In the genomic region with DNA sequence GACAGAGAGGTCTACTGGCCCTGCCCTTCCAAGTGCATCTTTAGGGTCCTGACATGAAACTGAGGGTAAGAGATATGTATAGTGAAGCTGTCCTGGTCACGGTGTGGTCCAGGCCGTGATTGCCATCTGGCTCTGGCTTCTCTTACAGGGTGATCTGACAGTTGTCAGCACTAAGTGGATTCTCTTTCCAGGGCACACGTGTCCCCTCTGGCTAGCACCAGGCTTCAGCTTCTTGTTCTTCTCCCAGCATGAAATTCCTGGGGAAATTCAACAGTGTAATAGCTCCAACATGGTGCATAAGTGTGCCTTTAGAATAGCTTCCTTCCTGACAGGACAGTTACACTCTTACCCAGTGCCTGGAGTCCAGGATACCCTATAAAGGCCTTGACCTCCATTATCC, we compare ENCODE assay signal across 16 mouse cellular contexts.
DNase-seq lines count a peak whose midpoint lies in the region; ATAC-seq and TF ChIP-seq lines count a peak whose summit lies in the region.
"Had no signal": no experiment of that assay in that cellular context is flagged by ENCODE, and none has a peak within 500 bp of the region (broad histone marks: within the 10 kb centered on the region; RNA-seq: fewer than 3 reads in every experiment).

No protein-coding gene starts in this region.

- H3K9ac ChIP-seq in hindbrain, postnatal 0 days (replicated peaks; ENCODE audit: low read length): no peak overlapping the region
- H3K9ac ChIP-seq in hindbrain, embryonic 13.5 days: no peak overlapping the region
- H3K9ac ChIP-seq: embryonic facial prominence, embryonic 13.5 days; forebrain, embryonic 13.5 days; forebrain, postnatal 0 days; heart, embryonic 13.5 days; hindbrain, embryonic 12.5 days had no signal

- no peak overlapping the region for H3K4me2 ChIP-seq in hindbrain, postnatal 0 days (ENCODE audit: low read depth, low read length)
- no peak overlapping the region for H3K4me2 ChIP-seq in hindbrain, embryonic 13.5 days
- H3K4me2 ChIP-seq: embryonic facial prominence, embryonic 13.5 days; forebrain, embryonic 13.5 days; heart, embryonic 13.5 days; hindbrain, embryonic 12.5 days had no signal

- 0 out of 2 replicates have a peak, but pooled peaks cover 3% of the 10 kb centered on the region for H3K4me1 ChIP-seq in hindbrain, postnatal 0 days (ENCODE audit: insufficient read depth, low read length)
- H3K4me1 ChIP-seq in hindbrain, embryonic 13.5 days (replicated peaks): peaks cover 12% of the 10 kb centered on the region; the same call in 1 of the 2 replicates
- H3K4me1 ChIP-seq: embryonic facial prominence, embryonic 13.5 days; heart, embryonic 13.5 days had no signal

- H3K36me3 ChIP-seq in hindbrain, postnatal 0 days (ENCODE audit: insufficient read depth, low read length): 0 out of 2 replicates have a peak, but pooled peaks cover 2% of the 10 kb centered on the region
- H3K36me3 ChIP-seq in hindbrain, embryonic 13.5 days: peaks cover 12% of the 10 kb centered on the region

- ATAC-seq in hindbrain, postnatal 0 days: peak; percentile 19; the same call in 1 of the 2 replicates
- ATAC-seq in hindbrain, embryonic 13.5 days (ENCODE audit: low FRiP score): no peak
- ATAC-seq: forebrain, embryonic 13.5 days; forebrain, postnatal 0 days; intestine, embryonic 16.5 days had no signal

- no peaks in the 10 kb centered on the region for H3K9me3 ChIP-seq in hindbrain, postnatal 0 days (ENCODE audit: low read length)
- no peaks in the 10 kb centered on the region for H3K9me3 ChIP-seq in hindbrain, embryonic 13.5 days
- H3K9me3 ChIP-seq: embryonic facial prominence, embryonic 13.5 days; forebrain, embryonic 13.5 days; heart, embryonic 13.5 days; hindbrain, embryonic 12.5 days had no signal

- 51% methylated on average over 3 of the region's 3 CpGs for WGBS in hindbrain, postnatal 0 days
- WGBS in hindbrain, embryonic 13.5 days: 71% methylated on average over 3 of the region's 3 CpGs

- no peak overlapping the region for H3K4me3 ChIP-seq in hindbrain, postnatal 0 days (ENCODE audit: low read length)
- no peak overlapping the region for H3K4me3 ChIP-seq in hindbrain, embryonic 13.5 days
- H3K4me3 ChIP-seq: embryonic facial prominence, embryonic 13.5 days; forebrain, embryonic 13.5 days; heart, embryonic 13.5 days; hindbrain, embryonic 12.5 days had no signal

- no peak overlapping the region for H3K27ac ChIP-seq in hindbrain, postnatal 0 days
- H3K27ac ChIP-seq in hindbrain, embryonic 13.5 days: no peak overlapping the region
- H3K27ac ChIP-seq: embryonic facial prominence, embryonic 13.5 days; forebrain, embryonic 13.5 days; heart, embryonic 13.5 days; hindbrain, embryonic 12.5 days had no signal

- no peaks in the 10 kb centered on the region for H3K27me3 ChIP-seq in hindbrain, postnatal 0 days (ENCODE audit: insufficient read depth, low read length)
- H3K27me3 ChIP-seq in hindbrain, embryonic 13.5 days: no peaks in the 10 kb centered on the region
- H3K27me3 ChIP-seq: embryonic facial prominence, embryonic 13.5 days; forebrain, embryonic 13.5 days; heart, embryonic 13.5 days; hindbrain, embryonic 12.5 days had no signal

- no peak for TF ChIP-seq CTCF in hindbrain, postnatal 0 days (IDR thresholded peaks at IDR 0.05; ENCODE audit: low read depth)

- peak; percentile 19 for DNase-seq in cerebellum, adult 11-12 months
- no peak for DNase-seq in cerebellum, postnatal 14 days
- peak; percentile 7 for DNase-seq in gastrocnemius, postnatal 10 days
- DNase-seq in gastrocnemius, postnatal 4 days (ENCODE audit: low spot score in 2 of 2): no peak
- no peak for DNase-seq in hindbrain, postnatal 0 days (ENCODE audit: low spot score)
- DNase-seq in brain, adult 2 months (ENCODE audit: low read depth, low spot score): peak; percentile 56
- DNase-seq: adrenal gland, postnatal 10 days; forebrain, postnatal 0 days; heart, postnatal 36 days; kidney, adult 2 months had no signal

Comparison
In these comparisons a context has a peak if more than half of its experiments do, and no peak if none do; other contexts are left out.
1. DNase-seq: peak in cerebellum, adult 11-12 months (single experiment), gastrocnemius, postnatal 10 days (single experiment) and brain, adult 2 months (single experiment); none in cerebellum, postnatal 14 days (0 of 2), gastrocnemius, postnatal 4 days (0 of 2) and hindbrain, postnatal 0 days (single experiment).